Mouse (Mus musculus): ENCODE data around the gene Pik3ap1. TPM values are rescaled to one million over a fixed set of nuclear protein-coding genes. Genes with fewer than 3 reads are reported as not detected.

Pik3ap1 gene
- total and polyA plus RNA-seq, 3 experiments = 26.7 to 106 (median 37.4) TPM

GRCm38 (mm10) chr19:41303433-41303832, 81.5 kb downstream of the Pik3ap1 start:
- Histone ChIP-seq H3K9ac (ENCODE audit: insufficient read depth, low read depth) (no peak overlapping the region), H3K4me1 (ENCODE audit: control insufficient read depth in 1 of 2, insufficient read depth in 2 of 2) (no peaks in the 10 kb centered on the region), H3K4me2 (ENCODE audit: insufficient read depth, low read depth, poor library complexity, severe bottlenecking) (no peak overlapping the region), H3K79me2 (replicated peaks; ENCODE audit: control insufficient read depth, extremely low read depth, insufficient read depth, poor library complexity, severe bottlenecking) (0 out of 2 replicates have a peak, but pooled peaks cover under 1% of the 10 kb centered on the region), H3K4me3 (replicated peaks in 1 of 3; ENCODE audit: low read depth in 2 of 3, low read length in 2 of 3, poor library complexity in 1 of 3) (no peak overlapping the region), H3K27ac (ENCODE audit: insufficient read depth, low read depth) (no peak overlapping the region), H3K9me3 (replicated peaks; ENCODE audit: low read length) (no peaks in the 10 kb centered on the region), H3K27me3 (replicated peaks) (no peaks in the 10 kb centered on the region), H3K36me3 (replicated peaks in 1 of 2; ENCODE audit: control insufficient read depth in 1 of 2, insufficient read depth in 1 of 2, low read length in 1 of 2) (peaks cover 90 to 100% of the 10 kb centered on the region in 2 experiments)
- dilution Hi-C loops (cut with MboI; ENCODE audit: extremely low pct_ligation_motif_present, extremely low pct_unique_long_range_greater_than_20kb, low sequenced_read_pairs) (no loop called here), in situ Hi-C loops (cut with MboI; ENCODE audit: low pct_ligation_motif_present, low pct_unique_long_range_greater_than_20kb, low sequenced_read_pairs) (loop anchor here (10.0 to 25.0 kb wide), 3 partner anchors 159 to 459 kb away; no protein-coding TSS in a partner anchor)
- TF ChIP-seq SMC3 (IDR thresholded peaks at IDR 0.05; ENCODE audit: low read depth, low read length) = no peak
- no peak for DNase-seq (ENCODE audit: extremely low read depth)

GRCm38 (mm10) chr19:41301856-41302255, 83.0 kb downstream of the Pik3ap1 start:
- no peak overlapping the region for H3K9ac ChIP-seq (ENCODE audit: insufficient read depth, low read depth)
- H3K9me3 ChIP-seq (replicated peaks; ENCODE audit: low read length) = no peaks in the 10 kb centered on the region
- no peak overlapping the region for H3K27ac ChIP-seq (ENCODE audit: insufficient read depth, low read depth)
- no peak overlapping the region for H3K4me3 ChIP-seq (replicated peaks in 1 of 3; ENCODE audit: low read depth in 2 of 3, low read length in 2 of 3, poor library complexity in 1 of 3)
- H3K36me3 ChIP-seq (replicated peaks in 1 of 2; ENCODE audit: control insufficient read depth in 1 of 2, insufficient read depth in 1 of 2, low read length in 1 of 2) = peaks cover 88 to 99% of the 10 kb centered on the region in 2 experiments
- no peaks in the 10 kb centered on the region for H3K4me1 ChIP-seq (ENCODE audit: control insufficient read depth in 1 of 2, insufficient read depth in 2 of 2)
- H3K4me2 ChIP-seq (ENCODE audit: insufficient read depth, low read depth, poor library complexity, severe bottlenecking) = no peak overlapping the region
- H3K27me3 ChIP-seq (replicated peaks) = no peaks in the 10 kb centered on the region
- H3K79me2 ChIP-seq (replicated peaks; ENCODE audit: control insufficient read depth, extremely low read depth, insufficient read depth, poor library complexity, severe bottlenecking) = no peaks in the 10 kb centered on the region
- DNase-seq (ENCODE audit: extremely low read depth) = no peak
- dilution Hi-C loops (cut with MboI; ENCODE audit: extremely low pct_ligation_motif_present, extremely low pct_unique_long_range_greater_than_20kb, low sequenced_read_pairs) = no loop called here
- no peak for TF ChIP-seq UBTF (IDR thresholded peaks at IDR 0.05; ENCODE audit: low read depth, low read length)
- no peak for TF ChIP-seq E2F4 (IDR thresholded peaks at IDR 0.05; ENCODE audit: insufficient replicate concordance, low read depth, low read length)
- TF ChIP-seq MYC (IDR thresholded peaks at IDR 0.05; ENCODE audit: low read depth, low read length) = no peak
- TF ChIP-seq JUND (conservative IDR thresholded peaks at IDR 0.05; ENCODE audit: low read depth, low read length) = no peak
- no peak for TF ChIP-seq BHLHE40 (IDR thresholded peaks at IDR 0.05; ENCODE audit: low read depth, low read length)
- TF ChIP-seq NRF1 (IDR thresholded peaks at IDR 0.05; ENCODE audit: low read depth, low read length) = no peak
- no peak for TF ChIP-seq POLR2AphosphoS2 (IDR thresholded peaks at IDR 0.05; ENCODE audit: low read depth, low read length)
- no peak for TF ChIP-seq SMC3 (IDR thresholded peaks at IDR 0.05; ENCODE audit: low read depth, low read length)
- TF ChIP-seq MXI1 (IDR thresholded peaks at IDR 0.05; ENCODE audit: low read depth, low read length) = no peak
- TF ChIP-seq TBP (conservative IDR thresholded peaks at IDR 0.05; ENCODE audit: low read depth, low read length) = no peak
- in situ Hi-C loops (cut with MboI; ENCODE audit: low pct_ligation_motif_present, low pct_unique_long_range_greater_than_20kb, low sequenced_read_pairs) = loop anchor here (10.0 to 25.0 kb wide), 3 partner anchors 160 to 460 kb away; no protein-coding TSS in a partner anchor

GRCm38 (mm10) chr19:41299446-41299845, 85.5 kb downstream of the Pik3ap1 start:
- Histone ChIP-seq H3K9ac (ENCODE audit: insufficient read depth, low read depth) (no peak overlapping the region), H3K27ac (ENCODE audit: insufficient read depth, low read depth) (no peak overlapping the region), H3K36me3 (replicated peaks in 1 of 2; ENCODE audit: control insufficient read depth in 1 of 2, insufficient read depth in 1 of 2, low read length in 1 of 2) (peaks cover 88 to 98% of the 10 kb centered on the region in 2 experiments), H3K79me2 (replicated peaks; ENCODE audit: control insufficient read depth, extremely low read depth, insufficient read depth, poor library complexity, severe bottlenecking) (no peaks in the 10 kb centered on the region), H3K4me2 (ENCODE audit: insufficient read depth, low read depth, poor library complexity, severe bottlenecking) (no peak overlapping the region), H3K27me3 (replicated peaks) (no peaks in the 10 kb centered on the region), H3K4me3 (replicated peaks in 1 of 3; ENCODE audit: low read depth in 2 of 3, low read length in 2 of 3, poor library complexity in 1 of 3) (no peak overlapping the region), H3K4me1 (ENCODE audit: control insufficient read depth in 1 of 2, insufficient read depth in 2 of 2) (no peaks in the 10 kb centered on the region), H3K9me3 (replicated peaks; ENCODE audit: low read length) (no peaks in the 10 kb centered on the region)
- no peak for TF ChIP-seq POLR2A (IDR thresholded peaks at IDR 0.05; ENCODE audit: low read depth, low read length)
- TF ChIP-seq MAX (IDR thresholded peaks at IDR 0.05; ENCODE audit: low read length) = no peak
- TF ChIP-seq USF1 (IDR thresholded peaks at IDR 0.05; ENCODE audit: low read depth, low read length) = no peak
- no peak for TF ChIP-seq ZNF384 (IDR thresholded peaks at IDR 0.05; ENCODE audit: low read depth, low read length)
- TF ChIP-seq USF2 (conservative IDR thresholded peaks at IDR 0.05; ENCODE audit: low read depth, low read length) = no peak
- no peak for TF ChIP-seq POLR2AphosphoS2 (IDR thresholded peaks at IDR 0.05; ENCODE audit: low read depth, low read length)
- no peak for TF ChIP-seq NRF1 (IDR thresholded peaks at IDR 0.05; ENCODE audit: low read depth, low read length)
- no peak for TF ChIP-seq IRF4 (IDR thresholded peaks at IDR 0.05; ENCODE audit: low read depth, low read length)
- TF ChIP-seq SMC3 (IDR thresholded peaks at IDR 0.05; ENCODE audit: low read depth, low read length) = no peak
- TF ChIP-seq KAT2A (IDR thresholded peaks at IDR 0.05; ENCODE audit: insufficient replicate concordance, low read length) = no peak
- no peak for TF ChIP-seq EP300 (IDR thresholded peaks at IDR 0.05; ENCODE audit: low read length)
- TF ChIP-seq E2F4 (IDR thresholded peaks at IDR 0.05; ENCODE audit: insufficient replicate concordance, low read depth, low read length) = no peak
- TF ChIP-seq GABPA (IDR thresholded peaks at IDR 0.05; ENCODE audit: insufficient replicate concordance, low read depth, low read length) = no peak
- no peak for TF ChIP-seq MAFK (IDR thresholded peaks at IDR 0.05; ENCODE audit: insufficient replicate concordance, low read length)
- TF ChIP-seq JUND (conservative IDR thresholded peaks at IDR 0.05; ENCODE audit: low read depth, low read length) = no peak
- TF ChIP-seq UBTF (IDR thresholded peaks at IDR 0.05; ENCODE audit: low read depth, low read length) = no peak
- in situ Hi-C loops (cut with MboI; ENCODE audit: low pct_ligation_motif_present, low pct_unique_long_range_greater_than_20kb, low sequenced_read_pairs) = no loop called here
- dilution Hi-C loops (cut with MboI; ENCODE audit: extremely low pct_ligation_motif_present, extremely low pct_unique_long_range_greater_than_20kb, low sequenced_read_pairs) = no loop called here
- no peak for DNase-seq (ENCODE audit: extremely low read depth)

Data from CH12.LX (cell line).